Mouse (Mus musculus) MEL (cell line): Measurements from ENCODE around the gene Smtn. TPM values are rescaled to one million over a fixed set of nuclear protein-coding genes. Genes with fewer than 3 reads are reported as not detected.

ENCODE experiments used
- DNase-seq: peaks from one replicate; pipeline ENCODE4 v3.0.0; 2011; ENCODE audit warnings: low read depth, low spot score
- H3K27ac ChIP-seq: 2 replicates; pipeline ENCODE4 v1.5.1; 2012; ENCODE audit warnings: low read depth, mild to moderate bottlenecking, control low read depth, low read length, moderate library complexity; ENCODE audit not compliant: control insufficient read depth
- H3K27me3 ChIP-seq, 2 experiments: fragments of 150-350 bp in 1 of 2; sonication (generic) in 1 of 2; 2 replicates each; pipeline ENCODE4 v1.6.1; 2012; ENCODE audit warnings: low read length in 2 of 2, mild to moderate bottlenecking in 2 of 2, improper control_type of control experiment in 1 of 2, moderate library complexity in 1 of 2; ENCODE audit not compliant: insufficient read depth in 2 of 2, control insufficient read depth in 1 of 2
- H3K36me3 ChIP-seq, 2 experiments: 2 replicates each; pipeline ENCODE4 v1.6.1; 2012 to 2014; ENCODE audit warnings: low read length in 2 of 2, improper control_type of control experiment in 1 of 2, inconsistent platforms in 1 of 2, mild to moderate bottlenecking in 1 of 2; ENCODE audit not compliant: insufficient read depth in 2 of 2, control insufficient read depth in 1 of 2
- H3K4me1 ChIP-seq, 2 experiments: fragments of 150-350 bp in 1 of 2; sonication (generic) in 1 of 2; 2 replicates each; pipeline ENCODE4 v1.6.1; 2012; ENCODE audit warnings: low read length in 2 of 2, improper control_type of control experiment in 1 of 2, mild to moderate bottlenecking in 1 of 2; ENCODE audit not compliant: insufficient read depth in 2 of 2, control insufficient read depth in 1 of 2
- H3K4me3 ChIP-seq, 2 experiments: fragments of 150-350 bp in 1 of 2; sonication (generic) in 1 of 2; 2 replicates each; pipeline ENCODE4 v1.5.1; 2012; ENCODE audit warnings: low read depth in 2 of 2, low read length in 2 of 2, mild to moderate bottlenecking in 2 of 2, moderate library complexity in 2 of 2, control low read depth in 1 of 2, improper control_type of control experiment in 1 of 2; ENCODE audit not compliant: control insufficient read depth in 1 of 2, insufficient read depth in 1 of 2
- H3K79me2 ChIP-seq: 2 replicates; pipeline ENCODE4 v1.6.1; 2012; ENCODE audit warnings: mild to moderate bottlenecking, low read length, moderate library complexity; ENCODE audit not compliant: control insufficient read depth, poor library complexity, insufficient read depth
- H3K9ac ChIP-seq: 2 replicates; pipeline ENCODE4 v1.6.1; 2012; ENCODE audit warnings: low read depth, mild to moderate bottlenecking, control low read depth, low read length, moderate library complexity; ENCODE audit not compliant: control insufficient read depth, poor library complexity, severe bottlenecking
- H3K9me3 ChIP-seq: fragments of 150-350 bp; sonication (generic); replicated peaks from 2 replicates; pipeline ENCODE4 v1.6.1; 2012; ENCODE audit warnings: mild to moderate bottlenecking, low read length, improper control_type of control experiment, moderate library complexity; ENCODE audit not compliant: insufficient read depth
- BHLHE40 ChIP-seq: IDR thresholded peaks from 2 replicates; pipeline ENCODE4 v1.6.1; 2012; ENCODE audit warnings: low read depth, mild to moderate bottlenecking, inconsistent platforms, low read length, improper control_type of control experiment, borderline replicate concordance
- CHD1 ChIP-seq: IDR thresholded peaks from 2 replicates; pipeline ENCODE4 v1.6.1; 2012; ENCODE audit warnings: low read depth, mild to moderate bottlenecking, inconsistent platforms, low read length, improper control_type of control experiment
- CTCF ChIP-seq, 3 experiments: IDR thresholded peaks in 2 of 3; conservative IDR thresholded peaks in 1 of 3; 2 replicates each; pipeline ENCODE4 v1.5.1; 2011 to 2012; ENCODE audit warnings: low read length in 3 of 3, low read depth in 2 of 3, mild to moderate bottlenecking in 2 of 3, improper control_type of control experiment in 1 of 3, inconsistent platforms in 1 of 3, mixed read lengths in 1 of 3, moderate library complexity in 1 of 3; ENCODE audit not compliant: control insufficient read depth in 1 of 3, insufficient read depth in 1 of 3, poor library complexity in 1 of 3, severe bottlenecking in 1 of 3
- E2F4 ChIP-seq: IDR thresholded peaks from 2 replicates; pipeline ENCODE4 v1.6.1; 2011; ENCODE audit warnings: low read depth, low read length, improper control_type of control experiment, borderline replicate concordance
- EP300 ChIP-seq, 2 experiments: IDR thresholded peaks; 2 replicates each; pipeline ENCODE4 v1.6.1; 2011; ENCODE audit warnings: improper control_type of control experiment in 2 of 2, low read length in 2 of 2, low read depth in 1 of 2, mild to moderate bottlenecking in 1 of 2
- GABPA ChIP-seq: IDR thresholded peaks from 2 replicates; pipeline ENCODE4 v1.6.1; 2012; ENCODE audit warnings: low read depth, mild to moderate bottlenecking, inconsistent platforms, low read length, improper control_type of control experiment, moderate library complexity
- GATA1 ChIP-seq: IDR thresholded peaks from 2 replicates; pipeline ENCODE4 v1.6.1; 2011; ENCODE audit warnings: low read depth, low read length, improper control_type of control experiment
- HCFC1 ChIP-seq: IDR thresholded peaks from 2 replicates; pipeline ENCODE4 v1.6.1; 2012; ENCODE audit warnings: low read depth, mild to moderate bottlenecking, inconsistent platforms, low read length, improper control_type of control experiment, moderate library complexity
- JUND ChIP-seq: IDR thresholded peaks from 2 replicates; pipeline ENCODE4 v1.6.1; 2011; ENCODE audit warnings: low read depth, mild to moderate bottlenecking, improper control_type of control experiment, low read length
- KAT2A ChIP-seq: conservative IDR thresholded peaks from 2 replicates; pipeline ENCODE4 v1.6.1; 2012; ENCODE audit warnings: low read depth, low read length, improper control_type of control experiment, inconsistent platforms
- MAFK ChIP-seq: IDR thresholded peaks from 2 replicates; pipeline ENCODE4 v1.6.1; 2011; ENCODE audit warnings: low read depth, mild to moderate bottlenecking, low read length, improper control_type of control experiment, borderline replicate concordance
- MAZ ChIP-seq: IDR thresholded peaks from 2 replicates; pipeline ENCODE4 v1.6.1; 2012; ENCODE audit warnings: low read depth, mild to moderate bottlenecking, inconsistent platforms, low read length, improper control_type of control experiment
- MEF2A ChIP-seq: IDR thresholded peaks from 2 replicates; pipeline ENCODE4 v1.6.1; 2014; ENCODE audit warnings: low read depth, mild to moderate bottlenecking, inconsistent platforms, low read length, improper control_type of control experiment; ENCODE audit not compliant: poor library complexity, insufficient replicate concordance, severe bottlenecking; ENCODE audit errors: extremely low read depth
- MXI1 ChIP-seq: IDR thresholded peaks from 2 replicates; pipeline ENCODE4 v1.6.1; 2011; ENCODE audit warnings: mild to moderate bottlenecking, low read depth, low read length, improper control_type of control experiment
- MYB ChIP-seq: IDR thresholded peaks from 2 replicates; pipeline ENCODE4 v1.6.1; 2011; ENCODE audit warnings: mild to moderate bottlenecking, low read depth, low read length, improper control_type of control experiment
- MYC ChIP-seq: IDR thresholded peaks from 2 replicates; pipeline ENCODE4 v1.6.1; 2011; ENCODE audit warnings: low read depth, mild to moderate bottlenecking, low read length, improper control_type of control experiment, moderate library complexity
- NELFE ChIP-seq: IDR thresholded peaks from 2 replicates; pipeline ENCODE4 v1.6.1; 2011; ENCODE audit warnings: low read depth, low read length, improper control_type of control experiment
- NRF1 ChIP-seq: IDR thresholded peaks from 2 replicates; pipeline ENCODE4 v1.6.1; 2014; ENCODE audit warnings: low read depth, mild to moderate bottlenecking, inconsistent platforms, low read length, improper control_type of control experiment, moderate library complexity; ENCODE audit not compliant: poor library complexity, insufficient read depth, severe bottlenecking
- POLR2A ChIP-seq, 2 experiments: IDR thresholded peaks; 2 replicates each; pipeline ENCODE4 v1.6.1; 2011 to 2012; ENCODE audit warnings: low read length in 2 of 2, mild to moderate bottlenecking in 2 of 2, control low read depth in 1 of 2, improper control_type of control experiment in 1 of 2, low read depth in 1 of 2, moderate library complexity in 1 of 2; ENCODE audit not compliant: control insufficient read depth in 1 of 2, insufficient read depth in 1 of 2, poor library complexity in 1 of 2
- POLR2AphosphoS2 ChIP-seq: IDR thresholded peaks from 2 replicates; pipeline ENCODE4 v1.6.1; 2011; ENCODE audit warnings: low read length, improper control_type of control experiment
- POLR2AphosphoS5 ChIP-seq: IDR thresholded peaks from 2 replicates; pipeline ENCODE4 v1.6.1; 2012; ENCODE audit warnings: low read depth, borderline replicate concordance, mild to moderate bottlenecking, inconsistent platforms, low read length, moderate library complexity, mixed read lengths
- RAD21 ChIP-seq: IDR thresholded peaks from 2 replicates; pipeline ENCODE4 v1.6.1; 2011; ENCODE audit warnings: mild to moderate bottlenecking, low read depth, low read length, improper control_type of control experiment
- RCOR1 ChIP-seq: IDR thresholded peaks from 2 replicates; pipeline ENCODE4 v1.6.1; 2012; ENCODE audit warnings: low read depth, mild to moderate bottlenecking, inconsistent platforms, low read length, improper control_type of control experiment
- SIN3A ChIP-seq: IDR thresholded peaks from 2 replicates; pipeline ENCODE4 v1.6.1; 2012; ENCODE audit warnings: low read length, improper control_type of control experiment, inconsistent platforms
- SMC3 ChIP-seq: IDR thresholded peaks from 2 replicates; pipeline ENCODE4 v1.6.1; 2011; ENCODE audit warnings: low read depth, low read length, improper control_type of control experiment
- TAL1 ChIP-seq: IDR thresholded peaks from 2 replicates; pipeline ENCODE4 v1.6.1; 2012; ENCODE audit warnings: mild to moderate bottlenecking, inconsistent platforms, low read length, moderate library complexity, mixed read lengths
- TBP ChIP-seq: IDR thresholded peaks from 2 replicates; pipeline ENCODE4 v1.8.0; 2011; ENCODE audit warnings: low read depth, low read length, improper control_type of control experiment
- UBTF ChIP-seq: IDR thresholded peaks from 2 replicates; pipeline ENCODE4 v1.6.1; 2012; ENCODE audit warnings: low read depth, mild to moderate bottlenecking, inconsistent platforms, low read length, improper control_type of control experiment, moderate library complexity, borderline replicate concordance; ENCODE audit not compliant: insufficient read depth
- USF1 ChIP-seq: IDR thresholded peaks from 2 replicates; pipeline ENCODE4 v1.6.1; 2014; ENCODE audit warnings: low read depth, mild to moderate bottlenecking, inconsistent platforms, low read length, improper control_type of control experiment, moderate library complexity
- USF2 ChIP-seq, 2 experiments: IDR thresholded peaks; 2 replicates each; pipeline ENCODE4 v1.6.1; 2011 to 2012; ENCODE audit warnings: improper control_type of control experiment in 2 of 2, low read length in 2 of 2, borderline replicate concordance in 1 of 2, inconsistent platforms in 1 of 2, low read depth in 1 of 2, mild to moderate bottlenecking in 1 of 2; ENCODE audit not compliant: insufficient read depth in 1 of 2
- ZC3H11A ChIP-seq: IDR thresholded peaks from 2 replicates; pipeline ENCODE4 v1.6.1; 2012; ENCODE audit warnings: low read depth, mild to moderate bottlenecking, inconsistent platforms, low read length, improper control_type of control experiment
- ZKSCAN1 ChIP-seq: IDR thresholded peaks from 2 replicates; pipeline ENCODE4 v1.6.1; 2012; ENCODE audit warnings: low read depth, mild to moderate bottlenecking, inconsistent platforms, low read length, improper control_type of control experiment, moderate library complexity
- ZMIZ1 ChIP-seq: IDR thresholded peaks from 2 replicates; pipeline ENCODE4 v1.6.1; 2012; ENCODE audit warnings: low read depth, mild to moderate bottlenecking, inconsistent platforms, low read length, improper control_type of control experiment, moderate library complexity
- ZNF384 ChIP-seq: IDR thresholded peaks from 2 replicates; pipeline ENCODE4 v1.6.1; 2012; ENCODE audit warnings: low read depth, mild to moderate bottlenecking, inconsistent platforms, low read length, improper control_type of control experiment
- polyA plus RNA-seq, 2 experiments: library from polyadenylated mRNA; stranded (reverse) in 1 of 2; unstranded in 1 of 2; fragments of >175 nt in 1 of 2; fragments of >200 nt in 1 of 2; gene quantifications; 2 replicates each; pipeline versions ENCODE4 v1.2.1 to v1.2.4; 2012; ENCODE audit warnings: low replicate concordance in 2 of 2, low read depth in 1 of 2; ENCODE audit not compliant: insufficient read length in 2 of 2, insufficient read depth in 1 of 2, missing spikeins in 1 of 2
- total RNA-seq: library from RNA; depleted of rRNA; stranded (reverse); fragments of 300-350 nt; gene quantifications from 2 replicates; pipeline ENCODE4 v1.2.3, GENCODE M21; 2012

Smtn gene
- total and polyA plus RNA-seq, 3 experiments = 203 to 370 TPM; not detected in 1

DNA sequence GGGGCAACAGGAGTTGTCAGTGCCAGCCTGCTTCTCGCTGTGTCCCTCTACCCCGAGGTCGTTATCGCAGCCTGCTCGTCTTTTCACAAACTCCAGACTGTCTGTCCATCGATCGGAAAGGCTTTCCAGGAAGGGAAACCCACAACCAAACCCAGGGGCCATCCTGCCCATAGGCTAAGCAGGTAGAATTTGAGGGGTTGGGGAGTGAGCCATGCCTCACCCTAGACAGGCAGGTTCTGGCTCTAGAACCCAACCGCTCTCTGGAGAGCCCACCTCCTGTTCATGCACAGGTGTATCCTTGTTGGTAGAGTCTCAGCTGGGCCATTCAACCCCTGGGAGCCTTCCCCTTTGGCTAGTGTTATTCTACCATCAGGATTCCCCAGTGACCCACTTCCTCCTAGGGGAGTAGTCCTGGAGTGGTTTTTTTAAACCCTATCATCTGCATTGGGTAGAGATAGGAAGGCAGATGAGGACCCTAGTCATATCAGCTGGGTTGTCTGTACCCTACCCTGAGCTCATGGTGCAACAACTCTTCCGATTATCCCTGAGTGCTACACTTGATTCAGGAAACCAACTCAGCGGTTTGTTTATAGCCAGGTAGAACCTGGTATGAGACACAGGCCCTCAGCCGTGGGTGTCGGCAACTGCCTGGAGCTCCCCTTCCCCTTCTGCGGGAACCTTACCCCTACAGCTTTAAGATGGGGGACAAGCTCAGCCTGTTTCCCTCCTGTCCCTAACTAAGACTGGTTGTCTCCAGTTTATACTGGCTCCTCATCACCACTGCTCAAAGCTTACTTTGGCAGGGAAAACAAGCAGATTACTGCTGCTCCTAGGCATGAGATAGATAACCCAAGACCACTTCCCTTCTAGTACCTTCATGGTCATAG is 22.3 kb downstream of the Smtn start:
- H3K79me2 ChIP-seq = peaks cover 2% of the 10 kb centered on the region; the same call in 1 of the 2 replicates
- no peak overlapping the region for H3K4me3 ChIP-seq
- H3K4me1 ChIP-seq = peaks cover 0 to 42% of the 10 kb centered on the region in 2 experiments; a peak in 3 of 4 replicates
- peaks cover 6 to 16% of the 10 kb centered on the region in 2 experiments; a peak in 3 of 4 replicates for H3K36me3 ChIP-seq
- H3K9ac ChIP-seq = peak overlapping the region; percentile 30
- no peaks in the 10 kb centered on the region for H3K9me3 ChIP-seq
- DNase-seq = peak; percentile 88
- peak overlapping the region; percentile 68 for H3K27ac ChIP-seq
- H3K27me3 ChIP-seq = no peaks in the 10 kb centered on the region
- TF ChIP-seq USF1 = no peak; the same call in 1 of the 2 replicates
- TF ChIP-seq KAT2A = no peak
- peak in 1 of 2 experiments; percentile 21; a peak in 2 of 4 replicates for TF ChIP-seq EP300 (IDR thresholded peaks at IDR 0.05; ENCODE audit: low read depth in 1 of 2, low read length in 2 of 2)
- no peak for TF ChIP-seq HCFC1
- TF ChIP-seq NRF1 = no peak
- TF ChIP-seq ZC3H11A = no peak
- peak; percentile 69 for TF ChIP-seq NELFE
- TF ChIP-seq CTCF (IDR thresholded peaks at IDR 0.05 in 2 of 3, conservative IDR thresholded peaks at IDR 0.05 in 1 of 3; ENCODE audit: control insufficient read depth in 1 of 3, insufficient read depth in 1 of 3, low read depth in 2 of 3, low read length in 3 of 3, poor library complexity in 1 of 3, severe bottlenecking in 1 of 3) = no peak
- no peak for TF ChIP-seq TBP
- no peak; the same call in 1 of the 2 replicates for TF ChIP-seq MXI1
- peak; percentile 66; the same call in 1 of the 2 replicates for TF ChIP-seq BHLHE40
- peak; percentile 53 for TF ChIP-seq RCOR1
- no peak for TF ChIP-seq JUND
- TF ChIP-seq GATA1 = no peak
- no peak for TF ChIP-seq UBTF
- no peak; the same call in 1 of the 2 replicates for TF ChIP-seq E2F4
- TF ChIP-seq MAFK = peak; percentile 42; the same call in 1 of the 2 replicates
- no peak for TF ChIP-seq USF2 (IDR thresholded peaks at IDR 0.05; ENCODE audit: borderline replicate concordance in 1 of 2, insufficient read depth in 1 of 2, low read depth in 1 of 2, low read length in 2 of 2)
- 0 out of 2 replicates have a peak, but pooled peaks have one; percentile 1 for TF ChIP-seq TAL1
- TF ChIP-seq POLR2A (IDR thresholded peaks at IDR 0.05; ENCODE audit: control insufficient read depth in 1 of 2, insufficient read depth in 1 of 2, low read depth in 1 of 2, low read length in 2 of 2, poor library complexity in 1 of 2) = peak; percentile 48 to 69
- TF ChIP-seq MAZ = peak; percentile 82
- no peak for TF ChIP-seq GABPA
- peak; percentile 77 for TF ChIP-seq ZNF384
- peak; percentile 59; the same call in 1 of the 2 replicates for TF ChIP-seq ZKSCAN1
- TF ChIP-seq MYC = no peak; the same call in 1 of the 2 replicates
- peak; percentile 42 for TF ChIP-seq SMC3
- no peak for TF ChIP-seq RAD21
- TF ChIP-seq SIN3A = peak; percentile 60; the same call in 1 of the 2 replicates
- TF ChIP-seq POLR2AphosphoS5 = peak; percentile 91
- peak; percentile 74 for TF ChIP-seq MYB
- TF ChIP-seq POLR2AphosphoS2 = peak; percentile 26
- TF ChIP-seq ZMIZ1 = peak; percentile 48
- TF ChIP-seq MEF2A = no peak
- TF ChIP-seq CHD1 = no peak
